Mouse (Mus musculus) right cerebral cortex, postnatal 10 days (tissue): ENCODE data around the gene Gmfg.
A peak's percentile ranks its signal among the peaks of the same experiment; 100 is the strongest.

Source experiments
- DNase-seq, 2 experiments: peaks; one replicate each; pipeline ENCODE4 v3.0.0; 2021; ENCODE audit warnings: low spot score in 2 of 2

Gmfg gene

GRCm38 (mm10) chr7:28437964-28438363, 717 bp downstream of the Gmfg start:
- no peak for DNase-seq

- DNase-seq: no peak
Observed at GRCm38 (mm10) chr7:28438771-28439170, 1.5 kb downstream of the Gmfg start.

GRCm38 (mm10) chr7:28440739-28441138, 3.5 kb downstream of the Gmfg start:
- DNase-seq: peak in 1 of 2 experiments; percentile 39

GRCm38 (mm10) chr7:28441776-28442485, 4.7 kb downstream of the Gmfg start:
- no peak for DNase-seq

- no peak for DNase-seq
Observed at GRCm38 (mm10) chr7:28442688-28443087, 5.4 kb downstream of the Gmfg start.

GRCm38 (mm10) chr7:28444344-28444974, 7.2 kb downstream of the Gmfg start:
- no peak for DNase-seq

GRCm38 (mm10) chr7:28446446-28446845, 9.2 kb downstream of the Gmfg start:
- DNase-seq: peak; percentile 75 to 87

- no peak for DNase-seq
Observed at GRCm38 (mm10) chr7:28447101-28447830, 10.0 kb downstream of the Gmfg start.

- DNase-seq: no peak
Observed at GRCm38 (mm10) chr7:28447865-28448820, 10.9 kb downstream of the Gmfg start.

- DNase-seq: peak; percentile 51 to 52
Observed at GRCm38 (mm10) chr7:28451531-28452360, 14.5 kb downstream of the Gmfg start, which contains the start of gene Lrfn1. TSS of gene Lrfn1 (plus strand) at chr7:28451980.

GRCm38 (mm10) chr7:28452361-28453005, 15.2 kb downstream of the Gmfg start:
- peak; percentile 45 to 47 for DNase-seq

GRCm38 (mm10) chr7:28460361-28460760, 23.1 kb downstream of the Gmfg start:
- DNase-seq: no peak

- DNase-seq: no peak
Observed at GRCm38 (mm10) chr7:28462769-28463168, 25.5 kb downstream of the Gmfg start.

GRCm38 (mm10) chr7:28464416-28465212, 27.4 kb downstream of the Gmfg start:
- DNase-seq: peak; percentile 94 to 96

GRCm38 (mm10) chr7:28466721-28467212, 29.5 kb downstream of the Gmfg start:
- DNase-seq: peak in 1 of 2 experiments; percentile 39

- DNase-seq: peak in 1 of 2 experiments; percentile 38
Observed at GRCm38 (mm10) chr7:28467213-28467751, 30.0 kb downstream of the Gmfg start.

GRCm38 (mm10) chr7:28476191-28476590, 38.9 kb downstream of the Gmfg start:
- DNase-seq: no peak

- DNase-seq: no peak
Observed at GRCm38 (mm10) chr7:28477363-28477762, 40.1 kb downstream of the Gmfg start.

GRCm38 (mm10) chr7:28478854-28479253, 41.6 kb downstream of the Gmfg start:
- DNase-seq: no peak
